Mouse (Mus musculus): ENCODE measurements around the gene Ciao1. TPM values are rescaled to one million over a fixed set of nuclear protein-coding genes. Genes with fewer than 3 reads are reported as not detected.

Gene Ciao1
- 52.3 and 56.8 TPM in 2 replicates for polyA plus RNA-seq (2012; rRNA removed)

GRCm38 (mm10) chr2:127247592-127248333 lies at the start of gene Ciao1, which contains the start of gene Tmem127:
Ciao1 (minus strand) TSS chr2:127247816.
Tmem127 (plus strand) TSS chr2:127247908.

GRCm38 (mm10) chr2:127269491-127270299 lies 22.1 kb upstream of the Ciao1 start, which contains the start of gene Stard7:
Stard7 (plus strand) TSS chr2:127270218.

GRCm38 (mm10) chr2:127207547-127208451 lies 39.8 kb downstream of the Ciao1 start, which contains the start of the genes 1810024B03Rik and Snrnp200:
1810024B03Rik (minus strand) TSS chr2:127208280.
Snrnp200 (plus strand) TSS chr2:127208386.

Other genes starting within 250 kb of the Ciao1 start
- gene Ap4e1, start 239.1 kb downstream of the Ciao1 start, polyA plus RNA-seq (2012; rRNA removed), result 1.5 and 1.7 TPM in 2 replicates
- gene Blvra, start 177.2 kb downstream of the Ciao1 start, polyA plus RNA-seq (2012; rRNA removed), result 3.8 TPM in 2 replicates
- 2.4 and 2.7 TPM in 2 replicates for gene Ncaph, start 113.9 kb downstream of the Ciao1 start, polyA plus RNA-seq (2012; rRNA removed)
- gene Itpripl1, start 104.4 kb downstream of the Ciao1 start, polyA plus RNA-seq (2012; rRNA removed), result 2.9 and 3.5 TPM in 2 replicates
- 0.45 and 0.52 TPM in 2 replicates for gene 1810024B03Rik, start 39.5 kb downstream of the Ciao1 start, polyA plus RNA-seq (2012; rRNA removed)
- 25.6 and 26.6 TPM in 2 replicates for gene Snrnp200, start 39.4 kb downstream of the Ciao1 start, polyA plus RNA-seq (2012; rRNA removed)
- 112 and 148 TPM in 2 replicates for gene Tmem127, start 92 bp upstream of the Ciao1 start, polyA plus RNA-seq (2012; rRNA removed)
- 60.3 and 81.2 TPM in 2 replicates for gene Stard7, start 22.4 kb upstream of the Ciao1 start, polyA plus RNA-seq (2012; rRNA removed)
- gene Dusp2, start 88.3 kb upstream of the Ciao1 start, polyA plus RNA-seq (2012; rRNA removed), result 5.4 and 6.0 TPM in 2 replicates
- not detected in 2 replicates for gene Astl, start 90.8 kb upstream of the Ciao1 start, polyA plus RNA-seq (2012; rRNA removed)
- 0.59 and 0.71 TPM in 2 replicates for gene Adra2b, start 115.4 kb upstream of the Ciao1 start, polyA plus RNA-seq (2012; rRNA removed)
- 0.13 and 0.25 TPM in 2 replicates for gene Gpat2, start 177.4 kb upstream of the Ciao1 start, polyA plus RNA-seq (2012; rRNA removed)
- 13.1 and 13.8 TPM in 2 replicates for gene Fahd2a, start 196.7 kb upstream of the Ciao1 start, polyA plus RNA-seq (2012; rRNA removed)